Mouse (Mus musculus): ENCODE results near the gene Aars. TPM values are rescaled to one million over a fixed set of nuclear protein-coding genes. Genes with fewer than 3 reads are reported as not detected.
"Not testable (repeated sequence)": the region's sequence is repeated elsewhere in the genome, so short reads cannot be mapped to it uniquely, and the experiment has no call there.

Gene Aars
- polyA plus RNA-seq, 1 experiment from 2014 or later = 78.5 TPM

GRCm38 (mm10) chr8:111081580-111082258 lies 48.8 kb downstream of the Aars start:
- Histone ChIP-seq H3K36me3 (no peaks in the 10 kb centered on the region), H3K27me3 (no peaks in the 10 kb centered on the region), H3K27ac (peak overlapping the region; percentile 26; the same call in 1 of the 2 replicates), H3K9me3 (replicated peaks) (no peaks in the 10 kb centered on the region), H3K9ac (peak overlapping the region; percentile 18; the same call in 1 of the 2 replicates), H3K4me1 (peaks cover 19% of the 10 kb centered on the region), H3K4me3 (no peak overlapping the region; the same call in 1 of the 2 replicates), H3K4me2 (replicated peaks) (no peak overlapping the region)
- peak; percentile 58; the same call in 1 of the 2 replicates for ATAC-seq (ENCODE audit: low FRiP score)
- 52% methylated on average over 12 of the region's 12 CpGs for WGBS

DNA sequence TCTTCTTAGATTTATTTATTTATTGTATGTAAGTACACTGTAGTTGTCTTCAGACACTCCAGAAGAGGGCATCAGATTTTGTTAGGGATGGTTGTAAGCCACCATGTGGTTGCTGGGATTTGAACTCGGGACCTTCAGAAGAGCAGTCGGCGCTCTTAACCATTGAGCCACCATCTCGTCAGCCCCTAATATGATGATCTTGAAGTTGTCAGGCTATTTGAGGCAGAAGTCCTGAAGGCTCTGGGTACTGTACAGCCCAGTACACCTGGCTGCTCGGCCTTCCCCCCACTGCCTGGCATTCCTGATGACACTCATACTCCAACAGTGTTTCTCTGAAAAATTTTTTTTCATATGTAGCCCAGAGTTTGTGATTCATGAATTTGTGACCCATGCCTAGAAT lies 51.0 kb downstream of the Aars start:
- peaks cover 19% of the 10 kb centered on the region for H3K4me1 ChIP-seq
- ATAC-seq (ENCODE audit: low FRiP score); H3K9me3 ChIP-seq (replicated peaks); H3K9ac ChIP-seq; H3K36me3 ChIP-seq; H3K27ac ChIP-seq; H3K27me3 ChIP-seq; H3K4me3 ChIP-seq; H3K4me2 ChIP-seq (replicated peaks): not testable (repeated sequence)
- WGBS = 94% methylated on average over 5 of the region's 5 CpGs

GRCm38 (mm10) chr8:111090126-111090525 lies 57.2 kb downstream of the Aars start:
- Histone ChIP-seq H3K4me1 (peaks cover 6% of the 10 kb centered on the region; the same call in 1 of the 2 replicates), H3K27ac (no peak overlapping the region), H3K9ac (no peak overlapping the region), H3K36me3 (no peaks in the 10 kb centered on the region), H3K4me2 (replicated peaks) (no peak overlapping the region), H3K27me3 (no peaks in the 10 kb centered on the region), H3K9me3 (replicated peaks) (no peaks in the 10 kb centered on the region), H3K4me3 (no peak overlapping the region)
- WGBS = 0% methylated on average over 2 of the region's 2 CpGs
- no peak for ATAC-seq (ENCODE audit: low FRiP score)

GRCm38 (mm10) chr8:111091706-111092105 lies 58.8 kb downstream of the Aars start:
- WGBS = 80% methylated on average over 7 of the region's 7 CpGs
- H3K4me1 ChIP-seq = peaks cover 13% of the 10 kb centered on the region
- H3K27me3 ChIP-seq = no peaks in the 10 kb centered on the region
- no peak overlapping the region for H3K4me3 ChIP-seq
- no peaks in the 10 kb centered on the region for H3K9me3 ChIP-seq (replicated peaks)
- no peak for ATAC-seq (ENCODE audit: low FRiP score)
- no peak overlapping the region for H3K27ac ChIP-seq
- H3K9ac ChIP-seq = no peak overlapping the region
- H3K36me3 ChIP-seq = no peaks in the 10 kb centered on the region
- no peak overlapping the region for H3K4me2 ChIP-seq (replicated peaks)

DNA sequence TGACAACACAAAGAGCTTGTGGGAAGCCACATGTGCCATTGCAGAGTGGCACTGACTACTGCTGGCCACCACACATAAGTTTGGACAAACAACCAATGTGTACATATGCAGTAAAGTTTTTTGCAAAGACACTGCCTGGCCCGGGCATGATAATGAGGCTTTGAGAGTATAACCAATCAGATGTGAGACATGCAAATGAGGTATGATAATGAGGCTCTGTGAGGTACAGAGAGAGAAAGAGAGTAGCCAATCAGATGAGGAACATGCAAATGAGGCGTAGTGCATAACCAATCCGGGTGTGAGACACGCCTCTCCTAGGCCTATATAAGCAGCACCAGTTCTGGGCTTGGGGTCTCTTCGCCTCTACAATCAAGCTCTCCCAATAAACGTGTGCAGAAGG lies 59.4 kb downstream of the Aars start, which contains the start of gene Clec18a:
Clec18a (minus strand) TSS at position 101 of the 400 bp plus-strand sequence.
- H3K9me3 ChIP-seq (replicated peaks); H3K9ac ChIP-seq; H3K27ac ChIP-seq; H3K4me3 ChIP-seq; H3K27me3 ChIP-seq; ATAC-seq (ENCODE audit: low FRiP score); H3K4me2 ChIP-seq (replicated peaks); H3K36me3 ChIP-seq: not testable (repeated sequence)
- H3K4me1 ChIP-seq = peaks cover 13% of the 10 kb centered on the region
- 93% methylated on average over 5 of the region's 6 CpGs for WGBS

- H3K4me2 ChIP-seq (replicated peaks) = peak within 1 kb of the TSS; percentile 69
- H3K36me3 ChIP-seq = no peaks in the 10 kb centered on the region
- peak within 1 kb of the TSS; percentile 76 for H3K9ac ChIP-seq
- H3K27me3 ChIP-seq = no peaks in the 10 kb centered on the region
- peak; percentile 94 for ATAC-seq (ENCODE audit: low FRiP score)
- 6% methylated on average over 54 of the region's 72 CpGs for WGBS
- peak within 1 kb of the TSS; percentile 67 for H3K27ac ChIP-seq
- no peaks in the 10 kb centered on the region for H3K9me3 ChIP-seq (replicated peaks)
- H3K4me1 ChIP-seq = peaks cover 13% of the 10 kb centered on the region
- H3K4me3 ChIP-seq = peak within 1 kb of the TSS; percentile 59
These were observed 61.1 kb downstream of the Aars start, which contains the start of gene Pdpr for GRCm38 (mm10) chr8:111093865-111094718. TSS of gene Pdpr (plus strand) at chr8:111094630.

GRCm38 (mm10) chr8:111094719-111095302 lies 61.9 kb downstream of the Aars start:
- H3K36me3 ChIP-seq; ATAC-seq (ENCODE audit: low FRiP score); H3K27me3 ChIP-seq; H3K9me3 ChIP-seq (replicated peaks): not testable (repeated sequence)
- peaks cover 13% of the 10 kb centered on the region for H3K4me1 ChIP-seq
- H3K4me2 ChIP-seq (replicated peaks) = peak overlapping the region; percentile 69
- WGBS = under 1% methylated on average over 52 of the region's 69 CpGs
- peak overlapping the region; percentile 76 for H3K9ac ChIP-seq
- H3K4me3 ChIP-seq = peak overlapping the region; percentile 59
- H3K27ac ChIP-seq = peak overlapping the region; percentile 48

Small RNAs within 50 kb of the gene (microRNA-seq; reads per million reads assigned to microRNA genes)
- gene Gm24103 (not detected), gene Mir3473d (0.81 reads per million)

Other genes with a start within 250 kb of the Aars start
- 0.83 and 1.1 TPM in 2 replicates for gene Il34, start 227.2 kb upstream of the Aars start, polyA plus RNA-seq (2016; fragmentation: Nextera tagmentation; extraction: Ambion mirVana)
- 74.9 and 77.1 TPM in 2 replicates for gene Cog4, start 186.5 kb upstream of the Aars start, polyA plus RNA-seq (2016; fragmentation: Nextera tagmentation; extraction: Ambion mirVana)
- gene Sf3b3, start 186.4 kb upstream of the Aars start, polyA plus RNA-seq (2016; fragmentation: Nextera tagmentation; extraction: Ambion mirVana) = 163 and 170 TPM in 2 replicates
- 11.4 and 11.9 TPM in 2 replicates for gene Fuk, start 130.7 kb upstream of the Aars start, polyA plus RNA-seq (2016; fragmentation: Nextera tagmentation; extraction: Ambion mirVana)
- 30.4 and 31.2 TPM in 2 replicates for gene St3gal2, start 113.2 kb upstream of the Aars start, polyA plus RNA-seq (2016; fragmentation: Nextera tagmentation; extraction: Ambion mirVana)
- 13.9 and 16.9 TPM in 2 replicates for gene Ddx19a, start 35.3 kb upstream of the Aars start, polyA plus RNA-seq (2016; fragmentation: Nextera tagmentation; extraction: Ambion mirVana)
- gene Ddx19b, start 1.4 kb upstream of the Aars start, polyA plus RNA-seq (2016; fragmentation: Nextera tagmentation; extraction: Ambion mirVana) = 9.5 and 9.7 TPM in 2 replicates
- gene Exosc6, start 23.2 kb downstream of the Aars start, polyA plus RNA-seq (2016; fragmentation: Nextera tagmentation; extraction: Ambion mirVana) = 3.2 TPM in 1 of 2 replicates, not detected in the other
- gene Clec18a, start 59.3 kb downstream of the Aars start, polyA plus RNA-seq (2016; fragmentation: Nextera tagmentation; extraction: Ambion mirVana) = 1.1 TPM in 2 replicates
- gene Pdpr, start 61.5 kb downstream of the Aars start, polyA plus RNA-seq (2016; fragmentation: Nextera tagmentation; extraction: Ambion mirVana) = 14.4 and 15.1 TPM in 2 replicates
- gene Glg1, start 226.1 kb downstream of the Aars start, polyA plus RNA-seq (2016; fragmentation: Nextera tagmentation; extraction: Ambion mirVana) = 104 and 109 TPM in 2 replicates

Measured in hindbrain, embryonic 12.5 days (tissue).